Mouse (Mus musculus): ENCODE measurements at regions not wholly inside any gene's neighbourhood (a gene's known extent, or its start where the extent isn't known, plus 50 kb on each side); places are given as distances from the start of the nearest gene placed in this dataset.

DNA sequence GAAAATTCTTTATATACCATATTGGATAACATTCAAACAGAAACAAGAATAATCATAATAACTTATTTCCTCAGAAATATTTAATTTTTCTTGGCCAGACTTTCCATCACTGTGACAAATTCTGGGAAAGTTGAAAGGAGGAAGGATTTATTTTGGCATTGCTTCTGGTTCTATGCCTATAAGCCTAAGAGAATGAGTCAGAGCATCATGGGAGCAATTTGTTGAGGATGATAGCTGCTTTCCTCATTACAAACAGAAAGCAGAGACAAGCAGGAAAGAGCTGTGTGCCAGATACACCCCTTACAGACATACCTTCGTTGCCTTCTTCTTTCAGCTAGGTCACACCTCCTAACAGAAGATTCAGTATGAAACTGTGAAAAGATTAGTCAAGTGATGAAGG is 115.3 kb downstream of the Rgs21 start:
- no peak for ATAC-seq (replicated peaks; ENCODE audit: insufficient number of reproducible peaks, low FRiP score, low TSS enrichment, poor library complexity, severe bottlenecking)

DNA sequence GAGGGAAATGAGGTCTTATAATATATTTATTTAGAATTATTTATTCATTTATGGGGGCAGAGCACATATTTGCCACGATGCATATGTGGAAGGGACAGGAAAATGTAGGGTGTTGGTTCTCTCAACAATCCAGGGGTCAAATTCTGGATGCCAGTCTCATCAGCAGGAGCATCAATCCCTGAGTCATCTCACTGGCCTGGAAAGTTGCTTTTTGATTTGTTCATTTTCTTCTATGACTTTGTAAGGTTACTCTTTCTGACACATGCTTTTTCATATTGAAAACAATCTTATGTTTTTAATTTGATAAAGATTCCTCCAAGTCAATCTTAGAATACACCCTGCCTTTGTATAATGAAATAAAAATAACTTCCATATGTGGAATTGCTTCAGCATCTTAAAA is 115.7 kb downstream of the Rgs21 start:
- no peak for ATAC-seq (replicated peaks; ENCODE audit: insufficient number of reproducible peaks, low FRiP score, low TSS enrichment, poor library complexity, severe bottlenecking)

DNA sequence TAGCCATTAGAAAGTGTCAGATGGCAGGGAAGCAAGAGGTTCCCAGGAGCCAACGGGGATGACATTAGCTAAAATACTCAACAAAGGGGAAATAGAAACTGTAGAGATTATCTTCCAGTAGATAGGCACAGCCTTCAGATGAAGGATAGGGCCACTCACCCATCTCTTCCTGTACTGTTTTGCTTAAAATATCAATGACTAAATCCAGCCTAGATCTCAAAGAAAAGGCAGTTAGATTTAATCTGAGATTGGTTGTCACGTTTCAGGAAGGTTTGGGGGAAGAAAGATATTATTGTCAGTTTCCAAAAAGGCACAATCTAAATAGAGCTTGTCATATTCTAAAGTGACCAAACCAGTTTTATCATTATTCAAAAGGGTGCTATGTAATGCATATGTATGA is 130.8 kb downstream of the Rgs21 start:
- ATAC-seq (replicated peaks; ENCODE audit: insufficient number of reproducible peaks, low FRiP score, low TSS enrichment, poor library complexity, severe bottlenecking), result no peak

DNA sequence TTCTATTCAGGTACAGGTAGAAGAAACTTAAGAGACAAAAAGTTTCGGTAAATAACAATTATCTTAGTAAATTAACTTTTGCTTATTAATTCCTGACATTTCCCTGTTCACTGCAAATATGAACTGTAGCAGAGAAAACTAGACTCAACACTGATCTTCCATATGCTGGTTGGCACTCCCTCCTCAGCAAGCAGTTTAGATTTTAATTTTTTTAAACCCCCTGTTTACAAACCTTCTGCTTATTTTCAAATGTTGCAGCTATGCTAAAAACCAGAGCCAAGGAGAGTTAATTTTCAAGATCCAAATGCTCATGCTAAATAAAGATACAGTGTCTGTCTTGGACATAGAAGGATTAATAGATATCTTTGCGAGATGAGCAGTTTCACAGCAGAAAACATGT is 134.7 kb downstream of the Rgs21 start:
- no peak for ATAC-seq (replicated peaks; ENCODE audit: insufficient number of reproducible peaks, low FRiP score, low TSS enrichment, poor library complexity, severe bottlenecking)

DNA sequence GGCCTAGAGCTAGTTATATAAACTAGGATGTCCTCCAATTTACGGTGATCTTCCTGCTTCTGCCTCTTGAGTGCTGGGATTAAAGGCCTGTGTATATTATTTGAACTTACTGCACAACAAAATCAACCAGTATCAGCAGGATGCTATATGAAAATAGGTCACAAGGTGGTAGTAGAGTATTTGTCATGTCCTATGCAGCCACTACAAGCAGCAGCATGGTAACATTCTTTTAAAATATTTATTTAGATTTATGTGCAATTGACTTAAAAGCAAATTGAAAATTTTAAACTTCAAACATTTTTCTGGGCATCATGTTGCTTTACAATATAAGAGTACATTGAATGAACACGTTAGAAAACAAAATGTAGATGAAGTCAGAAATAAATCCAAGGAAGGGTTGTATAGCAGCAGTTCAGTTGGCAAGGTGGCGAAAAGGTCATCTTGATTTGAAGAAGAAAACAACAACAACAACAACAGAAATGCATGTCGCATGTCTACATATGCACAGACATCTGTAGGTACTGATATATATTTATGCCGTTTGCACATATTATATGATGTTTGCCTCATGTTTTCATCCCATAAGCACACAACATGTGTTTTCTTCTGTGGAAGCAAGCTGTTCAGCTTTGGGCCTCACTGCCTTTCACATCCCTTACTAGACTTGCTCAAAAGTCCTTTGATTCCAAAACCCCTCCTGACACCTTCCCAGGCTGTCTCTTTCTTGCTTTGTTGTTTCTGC is 135.8 kb downstream of the Rgs21 start:
- no peak for ATAC-seq (replicated peaks; ENCODE audit: insufficient number of reproducible peaks, low FRiP score, low TSS enrichment, poor library complexity, severe bottlenecking)

DNA sequence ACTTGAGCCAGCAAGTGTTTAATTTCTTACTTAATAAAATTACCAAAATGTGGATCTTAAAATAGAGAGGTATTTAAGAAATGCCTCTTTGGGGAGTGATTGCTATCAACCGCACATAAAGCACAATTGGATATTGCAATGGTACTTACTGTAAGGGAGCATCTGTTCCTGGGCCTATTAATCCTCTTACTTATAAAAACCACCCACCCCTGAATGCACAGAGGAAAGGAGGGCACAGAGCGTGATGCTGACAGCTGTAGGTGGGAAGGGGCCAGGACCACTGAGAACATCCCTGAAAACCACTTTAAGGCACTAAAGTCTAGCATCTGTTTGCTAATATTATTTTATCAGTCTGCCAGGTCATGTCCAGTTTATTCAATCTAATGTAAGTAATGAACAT is 146.1 kb downstream of the Rgs21 start:
- no peak for ATAC-seq (replicated peaks; ENCODE audit: insufficient number of reproducible peaks, low FRiP score, low TSS enrichment, poor library complexity, severe bottlenecking)

DNA sequence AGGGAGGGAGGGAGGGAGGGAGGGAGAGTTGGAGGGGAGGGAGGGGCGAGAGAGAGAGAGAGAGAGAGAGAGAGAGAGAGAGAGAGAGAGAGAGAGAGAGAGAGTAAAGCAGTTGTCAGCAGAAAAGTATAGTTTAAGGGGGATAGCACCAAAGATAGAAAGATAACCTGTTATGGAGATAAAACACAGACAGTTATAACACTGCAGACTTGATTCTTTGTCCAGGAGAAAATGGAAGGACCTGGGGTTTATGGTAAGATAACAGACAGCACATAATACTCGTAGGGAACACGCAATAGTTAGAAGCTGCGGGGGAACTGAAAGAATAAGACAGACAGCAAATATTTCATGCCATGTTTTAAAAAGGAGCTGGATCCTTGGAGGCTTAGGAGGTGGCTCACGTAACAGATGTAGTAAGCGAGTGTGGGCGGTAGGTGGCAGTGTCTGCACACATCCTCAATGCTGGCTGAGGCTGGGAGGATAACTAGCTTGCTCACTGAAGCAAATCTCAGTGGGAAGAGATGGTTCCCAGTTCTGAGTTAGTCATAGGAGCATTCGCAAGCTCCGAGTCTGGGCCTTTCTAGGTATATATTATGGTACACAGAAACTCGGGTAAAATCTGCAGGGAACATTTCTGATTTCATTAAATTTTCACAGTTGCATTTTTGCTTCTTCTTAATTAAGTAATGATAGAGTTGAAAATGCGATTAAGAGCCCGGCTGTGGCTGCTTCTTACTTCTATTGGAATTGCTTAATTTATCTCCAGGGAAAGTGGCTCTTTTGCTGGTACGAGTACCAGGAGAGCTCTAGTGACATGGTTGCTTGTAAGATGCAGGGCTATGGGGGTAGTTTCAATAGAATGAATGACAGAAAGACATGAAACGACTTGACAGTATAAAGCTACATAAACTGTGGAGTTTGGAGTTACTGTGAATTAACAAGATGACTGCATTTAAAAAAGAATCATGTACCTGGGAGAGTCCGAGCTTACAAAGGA is 157.6 kb upstream of the Rgs1 start:
- ATAC-seq (replicated peaks; ENCODE audit: insufficient number of reproducible peaks, low FRiP score, low TSS enrichment, poor library complexity, severe bottlenecking), result peak; percentile 78

DNA sequence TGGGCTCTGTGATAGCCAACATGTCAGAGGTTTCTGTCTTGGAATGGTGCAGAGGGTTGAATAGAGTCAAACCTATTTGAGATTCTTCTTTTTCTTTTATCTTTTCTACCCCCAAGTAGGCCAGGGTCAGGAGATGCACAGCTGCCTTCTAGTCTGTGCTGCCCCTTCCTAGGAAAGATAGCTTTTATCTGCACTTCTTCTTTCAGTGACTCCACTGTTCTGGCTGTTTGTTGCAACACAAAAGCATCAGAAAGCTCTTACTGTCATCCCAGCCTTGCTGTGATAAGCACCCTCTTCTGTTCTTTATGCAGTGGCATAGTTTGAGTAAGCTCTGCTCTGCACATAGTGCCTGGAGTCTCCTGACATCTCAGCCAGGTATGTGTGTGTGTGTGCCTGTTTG is 156.7 kb upstream of the Rgs1 start:
- no peak for ATAC-seq (replicated peaks; ENCODE audit: insufficient number of reproducible peaks, low FRiP score, low TSS enrichment, poor library complexity, severe bottlenecking)

DNA sequence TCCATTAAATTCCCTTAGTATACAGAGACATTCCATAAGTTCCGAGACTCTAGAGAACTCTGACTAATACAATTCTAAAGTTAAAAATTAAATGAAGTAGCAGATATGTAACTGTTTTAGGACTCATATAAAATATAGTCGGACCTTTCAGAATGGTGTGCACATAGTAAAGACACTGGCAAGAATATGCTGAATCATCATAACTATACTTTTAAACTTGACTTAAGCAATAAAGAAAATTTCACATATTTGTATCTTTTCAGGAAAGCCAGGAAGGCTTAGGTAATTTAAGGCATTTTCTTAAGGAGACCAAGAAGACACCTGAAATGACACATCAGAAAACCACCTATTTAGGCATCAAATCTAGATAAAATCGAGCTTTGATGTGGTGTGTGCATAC is 156.0 kb upstream of the Rgs1 start:
- ATAC-seq (replicated peaks; ENCODE audit: insufficient number of reproducible peaks, low FRiP score, low TSS enrichment, poor library complexity, severe bottlenecking), result no peak

DNA sequence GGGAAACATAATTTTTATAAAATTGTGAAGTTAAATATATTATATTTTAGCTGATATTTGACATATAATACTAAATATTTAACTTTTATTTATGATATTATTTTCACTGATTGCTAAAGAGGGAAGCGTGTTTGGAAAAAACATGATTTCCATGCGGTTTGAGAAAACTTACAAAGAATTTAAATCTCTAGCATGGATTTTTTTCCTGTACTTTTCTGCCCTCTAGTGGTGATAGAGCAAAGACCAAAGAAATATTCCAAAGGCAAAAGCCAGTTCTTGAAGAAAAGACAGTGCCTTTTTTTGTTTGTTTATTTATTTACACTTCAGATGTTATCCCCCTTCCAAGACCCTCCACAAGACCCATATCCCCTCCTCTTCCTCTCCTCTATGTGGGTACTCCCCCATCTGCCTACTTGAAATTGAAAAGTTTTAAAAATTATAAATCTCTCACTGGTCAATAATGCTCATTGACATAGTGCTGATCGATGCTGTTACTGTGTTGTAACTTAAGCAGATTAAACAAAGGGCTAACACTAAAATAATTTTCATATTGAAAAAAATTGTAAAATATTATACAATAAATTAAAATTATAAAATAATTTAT is 131.1 kb upstream of the Rgs1 start:
- ATAC-seq (replicated peaks; ENCODE audit: insufficient number of reproducible peaks, low FRiP score, low TSS enrichment, poor library complexity, severe bottlenecking), result no peak

DNA sequence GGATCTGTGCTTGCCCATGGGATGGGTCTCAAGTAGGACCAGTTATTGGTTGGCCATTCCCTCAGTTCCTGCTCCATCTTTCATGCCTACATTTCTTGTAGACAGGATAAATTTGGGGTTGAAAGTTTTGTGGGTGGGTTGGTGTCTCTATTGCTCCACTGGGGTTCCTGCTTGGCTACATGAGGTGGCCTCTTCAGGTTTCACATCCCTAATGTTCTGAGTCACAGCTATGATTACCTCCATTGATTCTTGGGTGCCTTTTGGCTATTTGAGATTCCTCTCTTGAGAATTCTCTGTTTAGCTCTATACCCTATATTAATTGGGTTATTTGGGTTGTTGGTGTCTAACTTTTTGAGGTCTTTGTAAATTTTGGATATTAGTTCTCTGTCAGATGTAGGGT is 125.1 kb upstream of the Rgs1 start:
- no peak for ATAC-seq (replicated peaks; ENCODE audit: insufficient number of reproducible peaks, low FRiP score, low TSS enrichment, poor library complexity, severe bottlenecking)

DNA sequence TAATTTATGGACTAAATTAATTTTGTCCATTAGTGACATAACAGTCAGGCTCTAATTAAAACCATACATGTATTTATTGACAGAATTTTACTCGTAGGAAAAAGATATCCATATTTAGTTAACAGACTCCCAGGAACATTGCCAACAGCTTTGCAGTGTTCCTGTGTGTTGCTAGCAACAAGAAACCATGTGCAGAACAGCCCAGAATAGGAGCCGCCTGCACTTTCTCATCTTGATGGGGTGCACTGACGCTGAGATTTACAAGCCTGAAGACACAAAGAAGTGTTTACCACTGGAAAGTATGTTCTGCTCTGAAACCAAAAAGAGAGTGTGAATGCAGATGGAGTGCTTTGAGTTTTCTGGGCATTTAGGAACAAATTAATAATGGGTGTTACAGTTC is 118.5 kb upstream of the Rgs1 start:
- no peak for ATAC-seq (replicated peaks; ENCODE audit: insufficient number of reproducible peaks, low FRiP score, low TSS enrichment, poor library complexity, severe bottlenecking)

DNA sequence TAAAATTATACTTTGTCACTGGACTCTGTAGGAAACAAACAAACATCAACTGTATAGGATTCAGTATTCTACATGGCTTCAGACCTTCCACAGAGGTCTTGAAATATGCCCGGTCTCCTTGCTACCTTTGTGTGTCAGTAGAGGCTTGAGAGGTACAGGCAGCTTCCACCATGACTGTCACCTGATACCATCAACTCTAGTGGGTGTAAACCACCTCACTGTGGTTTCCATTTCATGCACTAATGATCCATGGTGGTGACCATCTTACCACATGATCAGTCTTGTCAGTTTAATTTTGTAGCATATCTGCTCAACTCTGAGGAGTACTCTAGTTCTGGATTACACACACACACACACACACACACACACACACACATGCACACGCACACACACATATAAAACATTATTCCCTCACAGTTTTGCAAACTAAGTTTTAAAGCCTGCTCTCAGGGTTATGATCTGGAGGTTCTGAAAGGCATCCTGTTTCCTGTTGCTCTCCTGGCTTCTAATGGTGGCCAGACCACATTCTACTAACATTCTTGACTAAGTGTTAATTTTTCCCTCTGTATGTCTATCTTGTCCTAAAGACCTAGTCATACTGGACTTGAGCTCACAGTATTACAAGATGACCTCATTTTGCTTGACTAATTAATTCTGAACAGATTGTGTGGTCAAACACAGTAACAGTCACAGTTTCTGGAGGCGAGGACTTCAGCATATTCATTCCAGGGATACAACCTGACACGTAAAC is 106.7 kb upstream of the Rgs1 start:
- ATAC-seq (replicated peaks; ENCODE audit: insufficient number of reproducible peaks, low FRiP score, low TSS enrichment, poor library complexity, severe bottlenecking), result 0 out of 2 replicates have a peak, but pooled peaks have one; percentile 40

DNA sequence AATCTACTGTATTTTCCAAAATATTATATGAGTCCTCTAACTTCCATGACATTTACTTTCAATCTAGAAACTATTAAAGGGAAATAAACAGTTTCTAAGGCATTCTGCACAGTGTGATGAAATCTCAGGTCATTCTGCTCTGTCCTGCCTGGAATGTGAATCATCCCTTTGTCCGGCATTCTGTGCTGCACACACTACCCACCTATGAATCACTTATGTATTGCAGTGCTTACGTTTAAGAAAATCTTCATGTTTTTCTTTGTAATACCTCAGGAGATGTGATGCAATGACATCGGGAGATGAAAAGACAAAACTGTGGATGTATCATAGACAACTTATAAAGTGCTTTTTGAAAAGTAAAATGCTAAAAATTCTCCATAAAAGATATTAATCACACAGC is 106.0 kb upstream of the Rgs1 start:
- no peak for ATAC-seq (replicated peaks; ENCODE audit: insufficient number of reproducible peaks, low FRiP score, low TSS enrichment, poor library complexity, severe bottlenecking)

DNA sequence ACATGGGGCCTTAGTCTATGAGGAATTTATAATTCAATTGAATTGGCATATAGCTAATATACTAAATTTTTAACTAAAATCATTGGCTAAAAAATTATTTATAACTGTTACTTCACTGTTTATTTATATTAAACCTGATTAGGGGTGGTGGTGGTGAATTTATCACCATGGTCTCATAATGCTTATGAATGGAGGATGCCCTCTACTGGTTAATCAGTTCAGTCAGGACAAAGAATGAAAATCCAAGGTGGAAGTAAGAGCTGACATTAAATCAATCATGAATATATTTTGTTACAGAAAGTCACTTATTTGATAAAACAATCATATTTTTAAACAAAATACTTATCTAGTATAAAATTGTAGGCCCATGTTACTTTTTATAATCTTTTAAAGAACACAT is 104.3 kb upstream of the Rgs1 start:
- ATAC-seq (replicated peaks; ENCODE audit: insufficient number of reproducible peaks, low FRiP score, low TSS enrichment, poor library complexity, severe bottlenecking), result no peak

DNA sequence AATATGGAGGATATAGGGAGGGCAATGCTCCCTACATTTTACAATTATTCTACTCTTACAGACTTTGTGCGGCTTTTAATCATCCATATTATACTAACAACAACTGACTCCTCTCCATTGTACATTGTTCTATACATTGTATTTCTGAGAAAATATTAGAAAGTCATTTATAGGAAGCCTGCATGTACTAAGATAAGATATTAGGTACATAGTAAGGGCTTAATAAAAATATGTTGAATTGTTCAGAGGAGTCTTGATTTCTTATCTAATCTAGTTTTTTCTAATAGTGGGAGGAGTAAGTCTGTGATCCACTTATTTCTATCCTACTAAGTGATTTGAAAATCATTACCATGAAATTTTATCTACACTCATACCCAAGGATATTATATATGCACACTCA is 94.8 kb upstream of the Rgs1 start:
- no peak for ATAC-seq (replicated peaks; ENCODE audit: insufficient number of reproducible peaks, low FRiP score, low TSS enrichment, poor library complexity, severe bottlenecking)

DNA sequence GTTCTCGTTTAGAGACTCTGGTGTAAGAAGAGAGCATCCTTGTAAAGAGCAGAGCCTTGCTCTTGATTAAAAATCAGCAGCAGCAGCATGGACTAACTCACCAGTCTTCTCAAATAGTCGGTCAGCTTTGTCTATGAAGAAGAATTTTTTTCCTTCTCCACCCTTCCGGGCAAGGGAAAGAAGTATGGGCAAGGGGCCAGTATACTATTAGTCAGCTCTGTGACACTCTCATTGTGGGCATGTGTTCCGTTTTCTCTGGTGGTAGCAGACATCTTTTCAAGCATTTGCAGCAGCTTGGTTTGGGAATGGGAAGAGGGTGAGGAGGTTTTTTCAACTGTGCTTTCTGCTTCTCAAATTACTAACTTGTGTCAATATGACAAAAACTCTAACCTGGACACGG is 94.3 kb upstream of the Rgs1 start:
- no peak for ATAC-seq (replicated peaks; ENCODE audit: insufficient number of reproducible peaks, low FRiP score, low TSS enrichment, poor library complexity, severe bottlenecking)

DNA sequence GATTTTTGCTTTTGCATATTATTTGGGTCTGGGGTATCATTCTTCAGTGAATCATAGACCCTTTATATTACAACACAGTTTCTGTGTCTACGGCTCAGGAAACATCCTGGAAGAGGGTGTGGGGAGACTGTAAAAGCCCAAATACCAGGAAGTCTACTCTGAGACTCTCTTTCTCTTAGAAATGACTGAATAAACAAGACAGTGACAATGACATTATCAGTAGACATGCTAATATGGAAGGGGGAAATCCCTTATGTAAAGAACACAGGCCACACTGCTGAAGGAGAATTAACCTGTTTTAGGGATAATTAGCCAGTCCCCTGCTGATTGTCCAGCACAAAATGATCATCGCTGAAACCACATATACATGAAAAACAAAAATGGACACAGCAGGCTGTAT is 88.5 kb upstream of the Rgs1 start:
- no peak for ATAC-seq (replicated peaks; ENCODE audit: insufficient number of reproducible peaks, low FRiP score, low TSS enrichment, poor library complexity, severe bottlenecking)
